Mouse (Mus musculus) kidney, embryonic 14.5 days (tissue): ENCODE results near the gene Srgap3. TPM values are rescaled to one million over a fixed set of nuclear protein-coding genes. Genes with fewer than 3 reads are reported as not detected.
"Not testable (repeated sequence)": the region's sequence is repeated elsewhere in the genome, so short reads cannot be mapped to it uniquely, and the experiment has no call there.

Experiments
- ATAC-seq: fragments of 200-750 bp; cut with Nextera tagmentation; 2 replicates; pipeline ENCODE4 v1.8.0; 2017; ENCODE audit warnings: moderate number of reproducible peaks, mild to moderate bottlenecking, moderate TSS enrichment, moderate library complexity; ENCODE audit not compliant: low FRiP score, low TSS enrichment
- H3K27ac ChIP-seq: fragments of 300-500 bp; sonication (generic); 2 replicates; pipeline ENCODE4 v1.5.1; 2014; ENCODE audit warnings: low read depth, mild to moderate bottlenecking, low read length, moderate library complexity, mixed read lengths
- H3K27me3 ChIP-seq: fragments of 300-500 bp; sonication (generic); 2 replicates; pipeline ENCODE4 v1.6.1; 2014; ENCODE audit warnings: mild to moderate bottlenecking, low read length; ENCODE audit not compliant: control insufficient read depth, insufficient read depth
- H3K36me3 ChIP-seq: fragments of 300-500 bp; sonication (generic); 2 replicates; pipeline ENCODE4 v1.6.1; 2014; ENCODE audit warnings: low read length, mixed read lengths; ENCODE audit not compliant: control insufficient read depth, insufficient read depth
- H3K4me1 ChIP-seq: fragments of 300-500 bp; sonication (generic); 2 replicates; pipeline ENCODE4 v1.6.1; 2014; ENCODE audit warnings: low read length, mixed read lengths; ENCODE audit not compliant: control insufficient read depth, insufficient read depth
- H3K4me2 ChIP-seq: fragments of 300-500 bp; sonication (generic); replicated peaks from 2 replicates; pipeline ENCODE4 v1.6.1; 2014; ENCODE audit warnings: low read depth, mild to moderate bottlenecking, low read length
- H3K4me3 ChIP-seq: fragments of 300-500 bp; sonication (generic); 2 replicates; pipeline ENCODE4 v1.5.1; 2014; ENCODE audit warnings: mild to moderate bottlenecking, low read length
- H3K9ac ChIP-seq: fragments of 300-500 bp; sonication (generic); 2 replicates; pipeline ENCODE4 v1.6.1; 2014; ENCODE audit warnings: low read depth, mild to moderate bottlenecking, low read length, moderate library complexity
- H3K9me3 ChIP-seq: fragments of 300-500 bp; sonication (generic); 2 replicates; pipeline ENCODE4 v1.6.1; 2016; ENCODE audit warnings: low read length; ENCODE audit not compliant: control insufficient read depth
- WGBS: fragments of 180-500 bp; shearing (Covaris S2); extraction: QIAGEN DNeasy Blood & Tissue Kit; methylation state at CpG from one replicate; pipeline ENCODE4 v1.1.7; 2014; 5-methylcytosine and 5-hydroxymethylcytosine counted together
- polyA plus RNA-seq: library from polyadenylated mRNA; unstranded; fragments of >200 nt; fragmentation: Nextera tagmentation; extraction: Ambion mirVana; gene quantifications from 2 replicates; pipeline ENCODE4 v1.2.1, GENCODE M21; 2014

Srgap3 gene
- polyA plus RNA-seq, 1 experiment from 2014 or later = 6.9 TPM

DNA sequence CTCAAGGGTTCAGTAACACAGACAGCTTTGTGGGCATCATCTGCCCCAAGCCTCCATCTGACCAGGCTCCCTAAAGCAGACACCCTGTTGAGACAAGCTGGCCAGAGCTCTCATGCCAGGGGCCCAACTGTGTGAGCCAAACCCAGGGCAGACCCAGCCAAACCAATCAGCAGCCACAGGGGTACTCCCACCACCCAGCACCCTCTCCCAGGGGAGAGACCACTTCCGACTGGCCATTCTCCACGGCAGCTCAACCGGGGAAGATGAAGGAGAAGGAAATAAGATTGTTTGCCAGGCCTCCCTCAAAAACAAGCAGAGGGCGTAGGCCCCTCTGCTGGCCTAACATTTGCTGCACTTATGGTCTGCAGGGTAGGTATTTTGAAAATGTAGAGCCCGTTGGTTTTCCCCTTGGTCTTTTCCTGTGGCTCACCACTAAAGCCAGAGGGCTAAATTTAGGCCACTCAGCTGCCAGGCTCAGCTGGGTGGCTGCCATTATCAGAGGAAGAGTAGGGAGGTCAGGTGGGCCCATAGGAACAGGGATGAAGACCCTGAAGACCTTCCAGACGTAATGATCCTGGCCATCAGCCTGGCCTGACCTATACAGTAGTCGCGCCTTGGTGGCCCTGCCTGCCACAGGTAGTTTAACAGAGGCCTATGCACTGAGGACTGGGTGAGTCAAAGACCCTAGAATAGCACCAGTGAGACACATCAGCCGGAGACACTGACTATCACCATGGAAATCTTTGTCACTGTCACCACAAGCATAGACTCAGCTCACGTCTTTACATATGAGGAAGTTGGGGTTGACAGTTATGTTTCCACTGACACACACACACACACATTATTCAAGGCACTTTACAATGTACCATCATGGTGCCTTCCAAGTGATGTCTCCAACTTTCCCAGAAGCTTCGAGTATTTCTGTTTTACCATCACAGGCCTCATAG is 85.4 kb downstream of the Srgap3 start:
- 0 out of 2 replicates have a peak, but pooled peaks cover 10% of the 10 kb centered on the region for H3K4me1 ChIP-seq
- H3K4me2 ChIP-seq = no peak overlapping the region
- H3K4me3 ChIP-seq = no peak overlapping the region
- H3K9me3 ChIP-seq = no peaks in the 10 kb centered on the region
- no peak overlapping the region for H3K27ac ChIP-seq
- no peaks in the 10 kb centered on the region for H3K27me3 ChIP-seq
- H3K9ac ChIP-seq = no peak overlapping the region
- no peaks in the 10 kb centered on the region for H3K36me3 ChIP-seq
- ATAC-seq = no peak
- 87% methylated on average over 11 of the region's 11 CpGs for WGBS

DNA sequence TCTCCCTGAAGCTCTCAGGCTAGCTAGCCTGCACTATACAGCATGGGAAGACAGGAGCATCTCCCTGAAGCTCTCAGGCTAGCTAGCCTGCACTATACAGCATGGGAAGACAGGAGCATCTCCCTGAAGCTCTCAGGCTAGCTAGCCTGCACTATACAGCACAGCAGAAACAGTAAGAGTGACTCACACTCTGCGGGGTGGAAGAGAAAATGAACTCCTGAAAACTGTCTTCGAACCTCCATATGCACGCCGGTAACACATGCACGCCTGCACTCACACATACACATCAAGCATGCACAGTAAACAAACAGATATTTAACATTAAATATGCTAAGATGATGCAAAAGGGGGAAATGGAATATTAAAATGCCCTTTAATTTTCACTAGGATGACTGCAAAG is 86.8 kb downstream of the Srgap3 start:
- not testable (repeated sequence) for H3K4me3 ChIP-seq, H3K9me3 ChIP-seq, H3K9ac ChIP-seq, H3K36me3 ChIP-seq, H3K27ac ChIP-seq, H3K27me3 ChIP-seq, ATAC-seq, H3K4me2 ChIP-seq, H3K4me1 ChIP-seq
- WGBS = 98% methylated on average over 5 of the region's 5 CpGs

DNA sequence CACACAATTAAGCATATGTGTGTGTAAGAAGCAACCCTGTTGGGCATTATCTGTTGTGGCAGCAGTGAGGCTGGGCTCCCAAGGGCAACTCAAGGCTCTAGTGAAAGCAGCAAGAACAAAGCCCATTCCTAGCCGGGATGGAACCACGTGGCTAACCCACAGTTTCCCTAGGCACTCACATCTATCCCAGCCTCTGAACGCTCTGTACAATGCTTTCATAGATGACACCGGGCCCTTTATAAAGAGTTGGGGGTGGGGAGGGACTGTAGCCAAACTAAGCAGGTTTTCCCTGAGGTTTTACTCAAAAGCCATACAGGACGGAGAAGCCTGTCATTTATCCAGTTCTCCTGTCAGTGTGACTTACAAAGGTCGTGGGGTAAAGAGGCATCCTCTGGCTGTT is 90.0 kb downstream of the Srgap3 start:
- no peak overlapping the region for H3K27ac ChIP-seq
- no peak overlapping the region for H3K9ac ChIP-seq
- H3K4me3 ChIP-seq = no peak overlapping the region
- no peaks in the 10 kb centered on the region for H3K9me3 ChIP-seq
- no peak overlapping the region for H3K4me2 ChIP-seq
- WGBS = 76% methylated on average over 6 of the region's 6 CpGs
- no peaks in the 10 kb centered on the region for H3K27me3 ChIP-seq
- no peaks in the 10 kb centered on the region for H3K4me1 ChIP-seq
- ATAC-seq = no peak
- no peaks in the 10 kb centered on the region for H3K36me3 ChIP-seq

DNA sequence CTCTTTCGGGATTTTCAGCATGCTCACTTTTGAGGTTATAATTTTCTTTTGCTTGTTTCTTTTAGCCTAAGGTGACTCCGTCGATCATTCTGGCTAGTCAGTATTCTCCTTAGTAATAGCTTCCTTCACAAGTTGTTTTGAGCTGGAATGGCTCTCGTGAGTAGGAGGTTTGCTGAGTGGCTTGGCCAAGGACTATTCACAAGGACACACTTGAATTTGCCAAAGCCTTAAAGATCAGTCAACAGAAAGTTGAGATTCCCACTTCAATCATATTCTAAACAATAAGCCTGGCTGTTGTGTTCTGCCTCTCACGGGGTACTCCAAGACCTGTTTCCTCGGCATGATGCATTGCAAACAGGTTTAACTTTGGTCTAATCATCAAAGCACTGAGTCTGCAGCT is 91.9 kb downstream of the Srgap3 start:
- H3K4me3 ChIP-seq = no peak overlapping the region
- H3K27ac ChIP-seq = no peak overlapping the region
- no peaks in the 10 kb centered on the region for H3K4me1 ChIP-seq
- no peak for ATAC-seq
- no peaks in the 10 kb centered on the region for H3K27me3 ChIP-seq
- 90% methylated on average over 6 of the region's 6 CpGs for WGBS
- no peak overlapping the region for H3K4me2 ChIP-seq
- no peaks in the 10 kb centered on the region for H3K36me3 ChIP-seq
- H3K9me3 ChIP-seq = no peaks in the 10 kb centered on the region
- H3K9ac ChIP-seq = no peak overlapping the region

DNA sequence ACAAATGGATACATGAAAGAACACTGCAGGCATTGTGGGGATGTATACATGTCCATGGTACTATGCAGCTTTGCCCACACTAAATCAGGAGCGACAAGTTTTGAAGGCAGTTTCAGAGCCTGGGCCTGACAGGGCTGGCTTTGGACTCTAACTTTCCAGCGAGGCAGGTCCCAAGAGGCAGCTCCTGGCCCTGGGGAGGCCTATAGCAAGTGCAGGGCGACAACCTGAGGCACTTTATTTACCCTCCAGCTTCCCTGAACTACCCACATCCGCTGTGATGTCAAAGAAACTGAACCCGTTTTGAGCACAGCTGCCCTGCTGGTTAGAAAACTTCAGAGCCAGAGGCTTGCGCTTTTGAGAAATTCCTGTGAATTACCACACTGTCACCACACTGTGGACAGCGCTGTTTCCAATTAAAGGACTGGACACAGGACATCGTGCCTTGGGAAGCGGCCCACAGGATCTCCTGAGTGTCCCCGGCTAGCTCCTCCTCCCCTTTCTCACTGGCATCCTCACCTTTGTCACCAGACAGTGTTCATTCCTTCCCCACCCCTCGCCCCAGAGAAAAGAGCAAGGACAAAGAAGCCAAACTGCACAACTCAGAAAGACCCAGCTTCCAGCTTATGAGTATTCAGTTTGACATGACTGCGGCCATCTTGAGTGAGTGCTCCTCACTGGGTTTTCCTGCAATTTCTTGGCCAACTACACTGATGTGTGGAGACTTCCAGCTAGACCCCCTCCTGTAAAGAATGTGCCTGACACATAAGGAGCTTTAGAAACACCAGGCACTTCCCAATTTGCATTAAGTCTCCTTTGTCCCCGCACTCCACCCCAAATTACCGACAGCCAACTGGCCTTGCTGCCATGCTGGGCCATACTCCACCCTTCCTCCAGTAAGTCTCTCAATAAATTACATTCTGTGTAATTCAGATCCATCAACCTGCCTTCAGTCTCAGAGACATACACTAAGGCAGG is 94.5 kb downstream of the Srgap3 start:
- Histone ChIP-seq H3K4me1 (no peaks in the 10 kb centered on the region), H3K4me2 (no peak overlapping the region), H3K9ac (no peak overlapping the region), H3K27me3 (no peaks in the 10 kb centered on the region), H3K27ac (no peak overlapping the region), H3K36me3 (no peaks in the 10 kb centered on the region), H3K9me3 (no peaks in the 10 kb centered on the region), H3K4me3 (no peak overlapping the region)
- 68% methylated on average over 14 of the region's 14 CpGs for WGBS
- no peak for ATAC-seq

DNA sequence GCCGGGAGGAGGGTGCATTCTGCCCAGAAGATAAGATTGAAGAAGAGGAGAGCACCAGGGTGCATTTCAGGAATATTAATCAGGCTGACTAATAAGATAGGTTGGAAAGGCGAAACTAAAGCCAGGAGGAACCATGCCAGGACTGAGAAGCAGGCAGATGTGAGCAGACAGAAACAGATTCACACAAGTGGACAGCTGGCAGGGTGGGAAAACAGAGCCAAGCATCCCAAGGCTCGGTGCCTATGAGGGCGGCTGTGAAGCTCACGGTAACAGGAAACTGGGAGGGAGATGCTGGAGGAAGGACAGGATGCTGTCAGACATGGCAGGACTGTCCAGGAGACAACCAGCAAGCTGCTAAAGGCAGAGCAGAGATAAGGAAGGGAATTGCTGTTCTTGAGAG is 96.3 kb downstream of the Srgap3 start:
- no peak overlapping the region for H3K4me2 ChIP-seq
- WGBS = 44% methylated on average over 5 of the region's 5 CpGs
- no peaks in the 10 kb centered on the region for H3K27me3 ChIP-seq
- no peak overlapping the region for H3K4me3 ChIP-seq
- no peak overlapping the region for H3K9ac ChIP-seq
- no peak for ATAC-seq
- no peak overlapping the region for H3K27ac ChIP-seq
- H3K4me1 ChIP-seq = no peaks in the 10 kb centered on the region
- no peaks in the 10 kb centered on the region for H3K9me3 ChIP-seq
- H3K36me3 ChIP-seq = no peaks in the 10 kb centered on the region

DNA sequence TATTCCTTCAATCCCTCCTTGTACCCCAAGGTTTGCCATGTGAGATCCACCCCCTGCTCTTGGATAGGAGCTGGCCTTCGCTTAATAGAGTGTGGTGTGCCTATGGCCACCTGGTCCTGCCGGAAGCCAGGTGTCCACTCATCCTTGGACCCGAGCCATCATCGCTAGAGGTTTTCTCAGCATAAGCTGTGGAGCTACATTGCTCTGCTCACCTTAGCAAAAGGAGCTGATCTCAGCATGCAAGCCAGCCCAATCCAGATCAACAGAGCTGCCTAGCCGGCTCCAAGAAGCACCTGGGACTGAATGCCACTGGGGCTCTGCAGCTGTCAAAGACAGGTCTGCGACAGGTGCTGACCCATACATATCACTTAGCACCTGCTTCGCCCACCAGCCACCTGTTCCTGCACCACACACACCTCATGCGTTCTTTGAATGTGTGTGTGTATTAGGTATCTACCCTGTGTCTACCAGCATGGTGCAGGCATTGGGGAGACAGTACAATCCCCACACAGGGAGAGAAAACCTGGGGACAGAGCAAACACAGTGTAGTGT is 98.4 kb downstream of the Srgap3 start:
- no peaks in the 10 kb centered on the region for H3K27me3 ChIP-seq
- H3K9me3 ChIP-seq = no peaks in the 10 kb centered on the region
- H3K9ac ChIP-seq = no peak overlapping the region
- H3K4me3 ChIP-seq = no peak overlapping the region
- 94% methylated on average over 8 of the region's 8 CpGs for WGBS
- H3K27ac ChIP-seq = no peak overlapping the region
- H3K4me1 ChIP-seq = 0 out of 2 replicates have a peak, but pooled peaks cover 4% of the 10 kb centered on the region
- no peaks in the 10 kb centered on the region for H3K36me3 ChIP-seq
- no peak for ATAC-seq
- no peak overlapping the region for H3K4me2 ChIP-seq

DNA sequence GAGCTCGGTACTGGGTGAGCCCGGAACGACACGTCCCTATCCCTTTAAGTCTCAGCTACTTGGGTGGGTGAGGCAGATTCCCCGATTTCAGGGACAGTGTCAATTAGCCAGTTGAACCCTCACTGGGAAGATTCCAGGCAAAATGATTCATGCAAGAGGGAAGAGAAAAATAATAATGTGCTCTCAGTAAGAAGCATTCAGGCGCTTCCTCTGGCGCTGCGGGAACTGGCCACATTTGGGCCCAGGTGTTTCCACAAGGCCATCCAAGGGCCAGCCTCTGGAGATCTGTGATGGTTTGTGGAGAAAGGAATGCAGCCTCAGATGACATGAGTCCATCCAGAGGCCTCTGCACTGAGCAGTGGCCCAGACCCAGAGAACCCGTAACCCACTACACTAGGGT is 100.2 kb downstream of the Srgap3 start:
- H3K4me3 ChIP-seq = no peak overlapping the region
- H3K4me1 ChIP-seq = peaks cover 15% of the 10 kb centered on the region
- no peak overlapping the region for H3K9ac ChIP-seq
- no peak overlapping the region for H3K4me2 ChIP-seq
- no peaks in the 10 kb centered on the region for H3K9me3 ChIP-seq
- H3K36me3 ChIP-seq = no peaks in the 10 kb centered on the region
- no peak for ATAC-seq
- 89% methylated on average over 9 of the region's 9 CpGs for WGBS
- no peak overlapping the region for H3K27ac ChIP-seq
- H3K27me3 ChIP-seq = no peaks in the 10 kb centered on the region
